Mouse (Mus musculus) ES-Bruce4 (cell line): ENCODE measurements around the gene Ankar.

Source experiments
- CTCF ChIP-seq: IDR thresholded peaks from one replicate; pipeline ENCODE4 v1.8.1; 2011; ENCODE audit warnings: low read depth, low read length
- POLR2A ChIP-seq: IDR thresholded peaks from one replicate; pipeline ENCODE4 v1.8.1; 2011; ENCODE audit warnings: low read length; ENCODE audit not compliant: insufficient read depth

- no peak for TF ChIP-seq CTCF
- TF ChIP-seq POLR2A = no peak
These were observed 25.6 kb upstream of the Ankar start for GRCm38 (mm10) chr1:72725941-72726340.
